Mouse (Mus musculus) urinary bladder, adult 18-20 months (tissue): ENCODE data around the gene Gm21663.
"Not testable (repeated sequence)": the region's sequence is repeated elsewhere in the genome, so short reads cannot be mapped to it uniquely, and the experiment has no call there.

Source experiments
- DNase-seq, 2 experiments: peaks; one replicate each; pipeline ENCODE4 v3.0.0; 2022; ENCODE audit warnings: low spot score in 2 of 2, mixed read lengths in 2 of 2

The Gm21663 gene

DNA sequence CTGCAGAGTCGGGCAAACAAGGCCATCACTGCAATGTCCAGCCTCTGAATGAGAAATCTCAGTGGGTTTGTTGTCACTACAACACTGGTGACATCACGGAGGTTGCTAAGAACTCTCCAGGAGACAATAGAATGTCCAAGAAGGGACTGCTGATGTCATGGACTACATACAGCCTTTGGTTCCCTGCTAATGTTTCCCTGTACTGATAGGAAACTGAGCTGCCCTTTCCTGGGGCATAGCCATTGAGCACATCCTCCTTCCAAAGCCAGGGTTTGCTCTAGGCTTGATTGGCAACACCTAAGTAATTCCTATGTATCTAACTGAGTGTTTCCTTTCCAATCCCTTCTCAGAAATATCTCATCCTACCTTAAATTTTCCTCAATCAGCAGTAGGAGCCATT is at the start of gene Gm21663:
TSS of gene Gm21663 (minus strand) at position 101 of the 400 bp plus-strand sequence.
- not testable (repeated sequence) for DNase-seq

DNA sequence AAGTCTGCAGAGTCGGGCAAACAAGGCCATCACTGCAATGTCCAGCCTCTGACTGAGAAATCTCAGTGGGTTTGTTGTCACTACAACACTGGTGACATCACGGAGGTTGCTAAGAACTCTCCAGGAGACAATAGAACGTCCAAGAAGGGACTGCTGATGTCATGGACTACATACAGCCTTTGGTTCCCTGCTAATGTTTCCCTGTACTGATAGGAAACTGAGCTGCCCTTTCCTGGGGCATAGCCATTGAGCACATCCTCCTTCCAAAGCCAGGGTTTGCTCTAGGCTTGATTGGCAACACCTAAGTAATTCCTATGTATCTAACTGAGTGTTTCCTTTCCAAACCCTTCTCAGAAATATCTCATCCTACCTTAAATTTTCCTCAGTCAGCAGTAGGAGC is 46.4 kb upstream of the Gm21663 start, which contains the start of gene Gm21698:
TSS of gene Gm21698 (minus strand) at position 101 of the 400 bp plus-strand sequence.
- DNase-seq: not testable (repeated sequence)

DNA sequence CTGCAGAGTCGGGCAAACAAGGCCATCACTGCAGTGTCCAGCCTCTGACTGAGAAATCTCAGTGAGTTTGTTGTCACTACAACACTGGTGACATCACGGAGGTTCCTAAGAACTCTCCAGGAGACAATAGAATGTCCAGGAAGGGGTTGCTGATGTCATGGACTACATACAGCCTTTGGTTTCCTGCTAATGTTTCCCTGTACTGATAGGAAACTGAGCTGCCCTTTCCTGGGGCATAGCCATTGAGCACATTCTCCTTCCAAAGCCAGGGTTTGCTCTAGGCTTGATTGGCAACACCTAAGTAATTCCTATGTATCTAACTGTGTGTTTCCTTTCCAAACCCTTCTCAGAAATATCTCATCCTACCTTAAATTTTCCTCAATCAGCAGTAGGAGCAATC is 30.4 kb upstream of the Gm21663 start, which contains the start of gene Gm21680:
TSS of gene Gm21680 (minus strand) at position 101 of the 400 bp plus-strand sequence.
- DNase-seq: not testable (repeated sequence)

DNA sequence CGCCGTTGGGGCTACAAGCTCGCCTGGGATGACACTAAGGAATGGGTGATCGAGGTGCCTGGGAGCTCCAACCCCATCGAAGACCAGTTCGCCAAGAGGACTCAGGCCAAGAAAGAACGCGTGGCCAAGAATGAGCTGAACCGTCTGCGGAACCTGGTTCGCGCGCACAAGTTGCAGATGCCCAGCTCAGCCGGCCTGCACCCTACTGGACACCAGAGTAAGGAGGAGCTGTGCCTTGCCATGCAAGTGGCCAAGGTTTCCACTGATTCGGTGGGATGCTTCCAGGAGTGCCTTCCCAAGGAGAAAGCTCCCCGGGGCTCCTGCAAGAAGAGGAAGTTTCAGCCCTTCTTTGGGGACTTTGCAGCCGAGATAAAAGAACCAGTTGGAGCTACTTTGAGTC is 14.9 kb upstream of the Gm21663 start:
- not testable (repeated sequence) for DNase-seq

DNA sequence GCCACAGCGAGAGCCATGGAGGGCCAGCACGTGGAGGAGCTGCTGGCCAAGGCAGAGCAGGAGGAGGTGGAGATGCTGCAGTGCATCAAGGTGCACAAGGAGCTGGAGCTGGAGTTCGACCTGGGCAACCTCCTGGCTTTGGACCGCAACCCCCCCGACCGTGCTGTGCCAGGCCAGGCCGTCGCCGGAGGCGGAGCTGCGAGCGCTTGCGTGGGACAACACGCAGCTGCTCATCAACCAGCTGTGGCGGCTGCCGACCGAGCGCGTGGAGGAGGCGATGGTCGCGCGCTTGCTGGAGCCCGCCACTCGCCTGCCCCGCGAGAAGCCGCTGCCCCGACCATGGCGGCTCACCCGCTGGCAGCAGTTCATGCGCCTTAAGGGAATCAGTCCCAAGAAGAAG is 14.4 kb upstream of the Gm21663 start:
- DNase-seq: not testable (repeated sequence)

DNA sequence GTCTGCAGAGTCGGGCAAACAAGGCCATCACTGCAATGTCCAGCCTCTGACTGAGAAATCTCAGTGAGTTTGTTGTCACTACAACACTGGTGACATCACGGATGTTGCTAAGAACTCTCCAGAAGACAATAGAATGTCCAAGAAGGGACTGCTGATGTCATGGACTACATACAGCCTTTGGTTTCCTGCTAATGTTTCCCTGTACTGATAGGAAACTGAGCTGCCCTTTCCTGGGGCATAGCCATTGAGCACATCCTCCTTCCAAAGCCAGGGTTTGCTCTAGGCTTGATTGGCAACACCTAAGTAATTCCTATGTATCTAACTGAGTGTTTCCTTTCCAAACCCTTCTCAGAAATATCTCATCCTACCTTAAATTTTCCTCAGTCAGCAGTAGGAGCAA is 12.1 kb upstream of the Gm21663 start, which contains the start of gene Gm21671:
TSS of gene Gm21671 (minus strand) at position 101 of the 400 bp plus-strand sequence.
- not testable (repeated sequence) for DNase-seq

DNA sequence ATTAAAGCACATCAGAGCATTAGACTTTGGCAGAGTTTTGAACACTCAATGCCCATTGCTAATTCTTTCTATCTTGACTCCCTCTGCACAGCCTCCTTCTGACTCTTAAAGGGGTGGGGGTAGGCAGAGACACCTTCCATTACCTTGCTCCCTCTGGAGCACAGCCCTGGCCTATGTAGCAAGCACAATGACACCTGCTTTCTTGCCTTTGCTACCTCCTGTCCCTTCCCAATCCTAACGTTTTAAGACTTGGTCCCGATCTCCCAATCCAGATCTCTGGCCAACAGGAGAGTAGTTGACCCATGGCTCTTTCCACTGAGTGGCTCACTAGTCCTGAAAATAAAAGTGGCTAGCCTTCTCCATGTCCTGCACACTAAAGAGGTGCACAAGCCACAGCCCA is 3.2 kb upstream of the Gm21663 start:
- DNase-seq: not testable (repeated sequence)

DNA sequence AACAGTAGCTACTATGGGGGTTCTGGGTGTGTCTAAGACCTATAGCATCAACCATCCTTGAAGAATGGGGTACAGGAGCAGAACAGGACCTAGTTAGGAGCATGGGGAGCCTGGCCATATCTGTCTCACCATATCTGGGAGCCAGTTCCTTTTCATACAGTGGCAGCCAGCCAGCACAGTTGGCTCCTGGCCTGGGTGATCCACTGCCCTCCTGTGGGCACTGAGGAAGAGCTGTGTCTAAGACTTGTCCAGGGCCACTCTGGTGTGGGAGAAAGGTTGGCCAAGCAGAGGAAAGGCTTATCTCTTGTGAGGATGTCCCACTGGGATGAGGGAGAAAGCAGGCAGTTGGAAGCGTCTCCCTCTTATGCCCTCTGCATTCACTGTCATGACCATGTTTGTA is 50.9 kb downstream of the Gm21663 start:
- DNase-seq: no peak

DNA sequence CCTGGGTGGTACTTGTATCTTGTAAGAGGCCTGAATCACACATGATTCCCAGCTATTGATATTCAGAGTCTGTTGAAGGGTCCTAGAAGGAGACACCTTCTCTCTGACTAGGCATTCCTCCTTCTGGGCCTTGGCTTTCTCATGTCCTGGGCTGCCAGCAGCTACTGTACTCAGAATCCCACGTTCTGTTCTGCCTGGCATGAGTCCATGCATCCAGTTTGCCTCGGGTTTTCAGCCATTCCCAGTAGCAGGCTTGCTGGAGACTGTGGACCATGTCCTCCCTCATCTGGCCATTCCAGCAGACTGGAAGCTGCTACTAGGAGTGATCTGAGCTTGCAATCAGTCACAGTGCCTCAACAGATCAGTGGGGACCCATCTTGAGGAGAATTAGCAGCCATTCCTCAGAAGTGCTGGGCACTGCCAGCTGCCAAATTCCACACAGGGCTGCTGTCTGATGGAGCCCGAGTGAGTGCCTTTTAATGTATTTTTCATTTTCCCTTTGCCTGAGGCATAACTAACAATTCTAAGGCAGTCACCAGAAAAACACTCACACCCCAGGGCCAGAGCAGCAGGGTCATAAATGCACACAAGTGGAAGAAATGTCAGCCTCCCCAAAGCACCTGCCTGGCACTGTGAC is 52.3 kb downstream of the Gm21663 start:
- no peak for DNase-seq

DNA sequence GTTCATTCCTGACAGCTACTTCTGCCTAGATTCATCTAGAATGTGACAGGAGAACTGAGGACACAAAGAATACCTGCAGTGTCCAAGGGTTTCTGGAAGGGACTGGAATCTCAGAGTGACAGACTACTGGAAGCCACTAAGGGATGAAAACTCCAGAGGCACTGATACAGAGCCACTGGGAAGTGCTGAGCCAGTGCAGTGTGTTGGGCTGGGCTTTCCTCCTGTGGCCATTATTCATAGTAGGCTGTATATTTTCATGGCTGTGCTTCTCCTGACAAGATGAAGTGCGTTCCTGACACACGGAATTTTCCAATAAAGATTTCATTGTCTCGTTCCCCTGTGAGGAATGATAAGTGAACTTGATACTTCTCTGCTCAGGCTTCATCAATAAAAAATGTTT is 55.5 kb downstream of the Gm21663 start:
- no peak for DNase-seq
